Mouse (Mus musculus): ENCODE measurements around the gene Fam241a. TPM values are rescaled to one million over a fixed set of nuclear protein-coding genes. Genes with fewer than 3 reads are reported as not detected.

Fam241a gene
- 5.4 and 5.5 TPM in 2 replicates for polyA plus RNA-seq (2014; fragmentation: Nextera tagmentation; extraction: Ambion mirVana)

- Histone ChIP-seq H3K4me1 (ENCODE audit: control insufficient read depth, insufficient read depth, low read length) (no peaks in the 10 kb centered on the region), H3K9ac (ENCODE audit: low read length) (peak within 1 kb of the TSS; percentile 55), H3K9me3 (ENCODE audit: control insufficient read depth, low read length) (no peaks in the 10 kb centered on the region), H3K36me3 (ENCODE audit: control insufficient read depth, insufficient read depth, low read length) (no peaks in the 10 kb centered on the region), H3K4me3 (ENCODE audit: low read depth, low read length) (peak within 1 kb of the TSS; percentile 56), H3K27ac (ENCODE audit: low read depth, low read length) (no peak within 1 kb of the TSS), H3K27me3 (ENCODE audit: control insufficient read depth, insufficient read depth, low read length) (peaks cover 7% of the 10 kb centered on the region), H3K4me2 (peak within 1 kb of the TSS; percentile 78)
- ATAC-seq (ENCODE audit: low FRiP score) (peak; percentile 96), DNase-seq (ENCODE audit: low spot score, missing footprints) (peak; percentile 97)
- WGBS = under 1% methylated on average over 77 of the region's 94 CpGs
Measured at GRCm38 (mm10) chr3:127895792-127896541, at the start of gene Fam241a. Gene Fam241a (minus strand): TSS chr3:127896324.

DNA sequence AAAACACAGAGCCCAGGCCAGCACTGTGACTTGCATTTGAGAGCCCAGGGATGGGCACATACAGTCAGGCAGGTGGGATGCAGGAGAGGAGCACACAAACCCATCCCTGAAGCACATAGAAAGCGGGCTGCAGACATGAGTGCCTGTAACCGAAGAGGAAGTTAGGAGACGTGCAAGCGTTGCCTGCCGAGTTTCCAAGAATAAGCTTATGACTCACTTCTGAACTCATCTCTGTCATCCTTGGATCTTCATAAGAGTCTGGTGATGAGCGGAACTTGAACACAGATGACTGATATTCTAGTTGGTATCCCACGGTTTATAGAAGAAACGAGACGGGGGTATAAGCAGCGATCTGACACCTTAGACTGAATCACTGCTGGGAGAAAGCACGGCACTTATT is 36.3 kb upstream of the Fam241a start:
- no peaks in the 10 kb centered on the region for H3K4me1 ChIP-seq (ENCODE audit: control insufficient read depth, insufficient read depth, low read length)
- no peak overlapping the region for H3K4me2 ChIP-seq
- H3K36me3 ChIP-seq (ENCODE audit: control insufficient read depth, insufficient read depth, low read length) = no peaks in the 10 kb centered on the region
- H3K9me3 ChIP-seq (ENCODE audit: control insufficient read depth, low read length) = no peaks in the 10 kb centered on the region; the same call in 1 of the 2 replicates
- no peaks in the 10 kb centered on the region for H3K27me3 ChIP-seq (ENCODE audit: control insufficient read depth, insufficient read depth, low read length)
- no peak overlapping the region for H3K4me3 ChIP-seq (ENCODE audit: low read depth, low read length)
- no peak for ATAC-seq (ENCODE audit: low FRiP score)
- no peak overlapping the region for H3K9ac ChIP-seq (ENCODE audit: low read length)
- no peak for DNase-seq (ENCODE audit: low spot score, missing footprints)
- 94% methylated on average over 11 of the region's 11 CpGs for WGBS
- H3K27ac ChIP-seq (ENCODE audit: low read depth, low read length) = no peak overlapping the region

GRCm38 (mm10) chr3:127930326-127931012 is 34.3 kb upstream of the Fam241a start:
- H3K27ac ChIP-seq (ENCODE audit: low read depth, low read length) = no peak overlapping the region
- no peak for DNase-seq (ENCODE audit: low spot score, missing footprints)
- WGBS = 87% methylated on average over 9 of the region's 9 CpGs

DNA sequence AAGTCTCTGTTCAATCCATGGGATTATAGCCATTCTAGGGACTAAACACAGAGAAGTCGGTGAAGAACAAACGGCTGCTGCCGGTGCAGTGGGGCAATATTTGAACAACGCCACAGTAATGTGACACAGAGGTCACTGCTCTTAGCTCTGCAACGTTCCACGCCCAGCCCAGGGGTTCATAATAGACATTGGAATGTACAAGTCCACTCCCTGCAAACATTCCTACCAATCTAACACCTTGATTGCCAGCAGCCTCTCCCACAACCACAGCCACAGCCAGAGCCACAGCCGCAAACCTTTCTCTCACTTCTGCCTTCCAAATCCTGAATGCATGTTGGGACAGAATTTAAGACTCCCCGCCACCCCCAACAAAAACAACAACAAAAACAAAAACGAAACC is 33.8 kb upstream of the Fam241a start:
- no peak overlapping the region for H3K9ac ChIP-seq (ENCODE audit: low read length)
- no peak overlapping the region for H3K4me3 ChIP-seq (ENCODE audit: low read depth, low read length)
- no peaks in the 10 kb centered on the region for H3K4me1 ChIP-seq (ENCODE audit: control insufficient read depth, insufficient read depth, low read length)
- no peaks in the 10 kb centered on the region for H3K27me3 ChIP-seq (ENCODE audit: control insufficient read depth, insufficient read depth, low read length)
- no peak overlapping the region for H3K27ac ChIP-seq (ENCODE audit: low read depth, low read length)
- no peaks in the 10 kb centered on the region for H3K36me3 ChIP-seq (ENCODE audit: control insufficient read depth, insufficient read depth, low read length)
- H3K4me2 ChIP-seq = no peak overlapping the region
- WGBS = 67% methylated on average over 9 of the region's 9 CpGs
- no peaks in the 10 kb centered on the region for H3K9me3 ChIP-seq (ENCODE audit: control insufficient read depth, low read length)
- ATAC-seq (ENCODE audit: low FRiP score) (no peak), DNase-seq (ENCODE audit: low spot score, missing footprints) (no peak)

More at GRCm38 (mm10) chr3:127930326-127931012, 34.3 kb upstream of the Fam241a start:
- H3K36me3 ChIP-seq (ENCODE audit: control insufficient read depth, insufficient read depth, low read length) = no peaks in the 10 kb centered on the region
- H3K4me1 ChIP-seq (ENCODE audit: control insufficient read depth, insufficient read depth, low read length) = no peaks in the 10 kb centered on the region
- no peak overlapping the region for H3K4me2 ChIP-seq
- no peaks in the 10 kb centered on the region for H3K27me3 ChIP-seq (ENCODE audit: control insufficient read depth, insufficient read depth, low read length)
- ATAC-seq (ENCODE audit: low FRiP score) = 0 out of 2 replicates have a peak, but pooled peaks have one; percentile 24
- no peaks in the 10 kb centered on the region; the same call in 1 of the 2 replicates for H3K9me3 ChIP-seq (ENCODE audit: control insufficient read depth, low read length)
- H3K9ac ChIP-seq (ENCODE audit: low read length) = no peak overlapping the region
- H3K4me3 ChIP-seq (ENCODE audit: low read depth, low read length) = no peak overlapping the region

DNA sequence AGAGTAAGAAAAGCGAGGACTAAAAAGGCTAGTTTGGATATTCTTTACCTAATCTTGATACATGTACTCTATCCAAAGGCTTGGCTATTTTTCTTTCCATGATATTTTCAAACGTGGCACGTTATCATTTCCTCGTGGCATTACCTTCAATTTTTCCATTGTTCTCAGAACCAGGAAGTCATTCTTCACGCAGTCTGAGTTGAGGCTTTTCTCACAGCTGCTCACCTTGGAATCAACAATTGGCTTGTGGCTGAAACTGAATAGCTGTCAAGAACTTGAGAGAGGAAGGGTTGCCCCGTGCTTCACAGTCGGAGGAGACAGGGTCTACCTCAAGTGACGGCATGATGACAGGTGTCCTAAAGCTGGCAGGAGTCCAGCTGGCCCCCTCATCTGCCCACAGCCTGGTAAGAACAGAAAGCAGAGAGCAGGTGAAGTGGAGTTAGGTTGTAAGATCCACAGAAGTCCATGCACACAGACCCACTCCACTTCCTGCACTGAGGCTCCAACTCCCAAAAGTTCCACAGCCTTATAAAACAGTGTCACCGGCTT is 30.6 kb upstream of the Fam241a start:
- no peaks in the 10 kb centered on the region for H3K36me3 ChIP-seq (ENCODE audit: control insufficient read depth, insufficient read depth, low read length)
- no peak overlapping the region for H3K4me3 ChIP-seq (ENCODE audit: low read depth, low read length)
- H3K4me2 ChIP-seq = no peak overlapping the region
- no peaks in the 10 kb centered on the region for H3K4me1 ChIP-seq (ENCODE audit: control insufficient read depth, insufficient read depth, low read length)
- ATAC-seq (ENCODE audit: low FRiP score) (no peak), DNase-seq (ENCODE audit: low spot score, missing footprints) (no peak)
- no peak overlapping the region for H3K9ac ChIP-seq (ENCODE audit: low read length)
- no peaks in the 10 kb centered on the region for H3K27me3 ChIP-seq (ENCODE audit: control insufficient read depth, insufficient read depth, low read length)
- WGBS = 79% methylated on average over 9 of the region's 9 CpGs
- no peak overlapping the region for H3K27ac ChIP-seq (ENCODE audit: low read depth, low read length)
- no peaks in the 10 kb centered on the region for H3K9me3 ChIP-seq (ENCODE audit: control insufficient read depth, low read length)

GRCm38 (mm10) chr3:127924464-127924863 is 28.3 kb upstream of the Fam241a start:
- Histone ChIP-seq H3K27me3 (ENCODE audit: control insufficient read depth, insufficient read depth, low read length) (no peaks in the 10 kb centered on the region), H3K4me1 (ENCODE audit: control insufficient read depth, insufficient read depth, low read length) (no peaks in the 10 kb centered on the region), H3K9me3 (ENCODE audit: control insufficient read depth, low read length) (no peaks in the 10 kb centered on the region), H3K4me2 (no peak overlapping the region), H3K9ac (ENCODE audit: low read length) (no peak overlapping the region), H3K36me3 (ENCODE audit: control insufficient read depth, insufficient read depth, low read length) (no peaks in the 10 kb centered on the region), H3K27ac (ENCODE audit: low read depth, low read length) (no peak overlapping the region), H3K4me3 (ENCODE audit: low read depth, low read length) (no peak overlapping the region)
- DNase-seq (ENCODE audit: low spot score, missing footprints) (no peak), ATAC-seq (ENCODE audit: low FRiP score) (no peak)
- 73% methylated on average over 2 of the region's 2 CpGs for WGBS

DNA sequence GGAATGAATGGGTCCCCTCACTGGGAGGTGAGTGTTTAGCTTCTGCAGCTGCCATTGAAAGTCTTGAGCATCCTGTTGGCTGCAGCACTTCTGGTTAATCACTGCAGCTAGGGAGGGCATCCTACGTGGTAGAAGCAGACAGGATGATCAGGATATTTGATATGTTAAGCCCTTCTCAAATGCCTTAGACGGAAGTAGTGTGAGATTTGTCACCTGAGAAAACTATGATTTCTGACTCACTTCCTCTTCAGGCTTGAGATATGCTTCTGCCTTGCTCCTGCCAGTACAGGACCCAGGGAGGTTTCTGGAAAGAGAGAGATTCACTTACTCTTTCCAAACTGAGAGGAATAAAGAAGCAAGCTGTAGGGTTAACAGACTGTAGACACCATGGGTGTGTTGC is 27.1 kb upstream of the Fam241a start:
- Histone ChIP-seq H3K9me3 (ENCODE audit: control insufficient read depth, low read length) (no peaks in the 10 kb centered on the region), H3K9ac (ENCODE audit: low read length) (no peak overlapping the region), H3K27me3 (ENCODE audit: control insufficient read depth, insufficient read depth, low read length) (no peaks in the 10 kb centered on the region), H3K4me1 (ENCODE audit: control insufficient read depth, insufficient read depth, low read length) (no peaks in the 10 kb centered on the region), H3K4me3 (ENCODE audit: low read depth, low read length) (no peak overlapping the region), H3K4me2 (no peak overlapping the region), H3K27ac (ENCODE audit: low read depth, low read length) (no peak overlapping the region), H3K36me3 (ENCODE audit: control insufficient read depth, insufficient read depth, low read length) (no peaks in the 10 kb centered on the region)
- DNase-seq (ENCODE audit: low spot score, missing footprints) (no peak), ATAC-seq (ENCODE audit: low FRiP score) (no peak)
- WGBS = 73% methylated on average over 2 of the region's 2 CpGs

DNA sequence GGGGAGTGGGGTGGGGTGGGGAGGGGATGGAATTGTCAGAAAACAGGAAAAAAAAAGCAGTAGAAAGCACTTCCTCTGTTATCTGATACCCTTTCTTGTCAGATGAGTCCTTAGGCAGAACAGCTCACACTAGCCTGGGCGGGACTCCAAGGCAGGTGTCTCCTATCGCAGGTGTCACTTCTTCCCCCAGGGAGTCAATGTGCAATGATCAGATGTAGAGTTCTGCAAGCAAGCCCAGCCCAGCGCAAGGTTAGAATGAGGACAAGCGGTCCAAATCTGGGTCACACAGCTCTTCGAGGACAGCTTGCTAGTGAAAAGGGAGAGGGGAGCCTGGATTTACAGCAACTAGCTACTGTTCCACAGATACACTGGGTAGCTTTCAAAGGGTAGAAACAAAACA is 26.0 kb upstream of the Fam241a start:
- H3K27ac ChIP-seq (ENCODE audit: low read depth, low read length) = no peak overlapping the region
- ATAC-seq (ENCODE audit: low FRiP score) (no peak), DNase-seq (ENCODE audit: low spot score, missing footprints) (no peak)
- WGBS = 86% methylated on average over 5 of the region's 5 CpGs
- no peak overlapping the region for H3K4me2 ChIP-seq
- H3K9ac ChIP-seq (ENCODE audit: low read length) = no peak overlapping the region
- no peaks in the 10 kb centered on the region for H3K36me3 ChIP-seq (ENCODE audit: control insufficient read depth, insufficient read depth, low read length)
- H3K27me3 ChIP-seq (ENCODE audit: control insufficient read depth, insufficient read depth, low read length) = no peaks in the 10 kb centered on the region
- H3K4me3 ChIP-seq (ENCODE audit: low read depth, low read length) = no peak overlapping the region
- H3K9me3 ChIP-seq (ENCODE audit: control insufficient read depth, low read length) = no peaks in the 10 kb centered on the region
- H3K4me1 ChIP-seq (ENCODE audit: control insufficient read depth, insufficient read depth, low read length) = no peaks in the 10 kb centered on the region
